Mouse (Mus musculus): Measurements from ENCODE around the gene Rhot1. TPM values are rescaled to one million over a fixed set of nuclear protein-coding genes. Genes with fewer than 3 reads are reported as not detected.
"Not testable (repeated sequence)": the region's sequence is repeated elsewhere in the genome, so short reads cannot be mapped to it uniquely, and the experiment has no call there.

The Rhot1 gene
- polyA plus RNA-seq, 1 experiment from 2014 or later = 28.4 TPM

DNA sequence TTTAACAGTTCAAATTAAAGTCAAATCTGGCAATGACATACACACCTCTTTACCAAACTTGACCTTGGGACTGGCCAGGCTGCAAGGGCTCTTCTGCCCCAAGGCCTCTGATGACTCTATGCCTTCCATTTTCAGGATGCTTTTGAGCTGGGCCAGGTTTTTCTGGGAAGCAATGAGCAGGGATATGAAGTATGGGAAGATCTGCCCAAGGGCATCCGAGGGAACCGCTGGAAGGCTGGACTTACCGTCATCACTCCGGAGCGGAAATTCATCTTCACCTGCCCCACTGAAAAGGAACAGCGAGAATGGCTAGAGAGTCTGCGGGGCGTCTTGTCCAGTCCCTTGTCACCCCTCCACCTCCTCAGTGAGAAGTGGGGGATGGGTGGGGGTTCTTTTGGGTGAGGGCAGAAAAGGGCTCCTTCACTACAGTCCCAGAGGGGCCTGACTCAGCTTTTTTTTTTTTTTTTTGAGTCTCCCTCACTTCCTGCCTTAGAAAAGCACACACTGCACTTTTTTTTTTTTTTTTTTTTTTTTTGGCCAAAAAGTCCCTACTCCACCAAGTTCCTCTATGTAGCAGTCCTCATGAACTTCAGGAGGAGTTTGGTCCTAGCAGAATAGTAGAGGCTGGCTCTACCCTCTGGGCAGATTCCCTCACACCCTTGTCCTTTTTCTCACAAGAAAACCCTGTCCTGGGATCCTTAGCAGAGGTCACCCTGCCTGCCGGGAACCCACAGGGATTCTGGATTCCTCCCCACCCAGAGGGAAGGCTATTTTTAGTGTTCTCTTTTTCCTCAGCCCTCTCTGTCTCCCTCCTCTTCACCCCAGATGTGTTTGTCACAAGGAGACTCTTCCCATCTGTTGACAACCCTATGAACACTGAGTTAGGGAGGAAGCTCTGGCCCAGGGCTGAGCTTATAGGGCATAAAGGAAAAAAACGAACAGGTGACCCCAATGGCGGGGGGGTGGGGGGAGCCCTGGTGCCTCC is 31.6 kb upstream of the Rhot1 start:
- TF ChIP-seq EP300 (optimal IDR thresholded peaks at IDR 0.05) (no peak), CTCF (IDR thresholded peaks at IDR 0.05; ENCODE audit: low read depth) (no peak)
- Histone ChIP-seq H3K27me3 (ENCODE audit: control insufficient read depth, insufficient read depth, low read length) (no peaks in the 10 kb centered on the region), H3K4me1 (replicated peaks; ENCODE audit: control insufficient read depth, insufficient read depth) (no peaks in the 10 kb centered on the region), H3K9ac (ENCODE audit: low read length) (no peak overlapping the region), H3K36me3 (ENCODE audit: control insufficient read depth, insufficient read depth, low read length) (no peaks in the 10 kb centered on the region), H3K27ac (replicated peaks) (no peak overlapping the region), H3K4me3 (ENCODE audit: low read depth, low read length) (no peak overlapping the region), H3K4me2 (replicated peaks; ENCODE audit: low read depth) (no peak overlapping the region), H3K9me3 (ENCODE audit: control insufficient read depth, low read length) (no peaks in the 10 kb centered on the region)
- no peak for DNase-seq (ENCODE audit: low spot score)
- no peak for ATAC-seq (ENCODE audit: low FRiP score, low TSS enrichment)
- 71% methylated on average over 11 of the region's 11 CpGs for WGBS

DNA sequence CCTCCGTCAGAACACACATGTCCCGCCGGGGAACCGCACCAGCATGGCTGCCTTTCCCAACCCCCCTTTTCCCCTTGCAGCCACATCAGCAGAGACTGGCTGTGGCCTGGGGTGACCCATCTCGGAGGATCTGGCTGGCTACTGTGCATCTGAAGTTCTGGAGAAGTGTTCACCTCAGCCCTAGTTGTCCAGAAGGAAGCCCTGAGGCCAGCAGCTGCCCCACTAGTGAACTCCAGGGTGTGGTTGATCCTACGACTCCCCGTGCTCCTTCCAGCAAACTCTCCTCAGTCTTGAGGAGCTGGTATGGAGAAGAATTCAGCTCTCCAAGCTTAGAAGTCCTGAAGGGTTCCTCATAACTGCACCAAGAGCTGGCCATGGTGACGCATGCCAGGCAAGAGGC is 30.5 kb upstream of the Rhot1 start:
- WGBS = 69% methylated on average over 8 of the region's 8 CpGs
- no peak overlapping the region for H3K9ac ChIP-seq (ENCODE audit: low read length)
- H3K4me3 ChIP-seq (ENCODE audit: low read depth, low read length) = no peak overlapping the region
- H3K9me3 ChIP-seq (ENCODE audit: control insufficient read depth, low read length) = no peaks in the 10 kb centered on the region
- DNase-seq (ENCODE audit: low spot score) (no peak), ATAC-seq (ENCODE audit: low FRiP score, low TSS enrichment) (no peak)
- no peaks in the 10 kb centered on the region for H3K36me3 ChIP-seq (ENCODE audit: control insufficient read depth, insufficient read depth, low read length)
- no peak overlapping the region for H3K27ac ChIP-seq (replicated peaks)
- no peak for TF ChIP-seq EP300 (optimal IDR thresholded peaks at IDR 0.05)
- TF ChIP-seq CTCF (IDR thresholded peaks at IDR 0.05; ENCODE audit: low read depth) = no peak
- no peaks in the 10 kb centered on the region for H3K4me1 ChIP-seq (replicated peaks; ENCODE audit: control insufficient read depth, insufficient read depth)
- H3K27me3 ChIP-seq (ENCODE audit: control insufficient read depth, insufficient read depth, low read length) = no peaks in the 10 kb centered on the region
- H3K4me2 ChIP-seq (replicated peaks; ENCODE audit: low read depth) = no peak overlapping the region

DNA sequence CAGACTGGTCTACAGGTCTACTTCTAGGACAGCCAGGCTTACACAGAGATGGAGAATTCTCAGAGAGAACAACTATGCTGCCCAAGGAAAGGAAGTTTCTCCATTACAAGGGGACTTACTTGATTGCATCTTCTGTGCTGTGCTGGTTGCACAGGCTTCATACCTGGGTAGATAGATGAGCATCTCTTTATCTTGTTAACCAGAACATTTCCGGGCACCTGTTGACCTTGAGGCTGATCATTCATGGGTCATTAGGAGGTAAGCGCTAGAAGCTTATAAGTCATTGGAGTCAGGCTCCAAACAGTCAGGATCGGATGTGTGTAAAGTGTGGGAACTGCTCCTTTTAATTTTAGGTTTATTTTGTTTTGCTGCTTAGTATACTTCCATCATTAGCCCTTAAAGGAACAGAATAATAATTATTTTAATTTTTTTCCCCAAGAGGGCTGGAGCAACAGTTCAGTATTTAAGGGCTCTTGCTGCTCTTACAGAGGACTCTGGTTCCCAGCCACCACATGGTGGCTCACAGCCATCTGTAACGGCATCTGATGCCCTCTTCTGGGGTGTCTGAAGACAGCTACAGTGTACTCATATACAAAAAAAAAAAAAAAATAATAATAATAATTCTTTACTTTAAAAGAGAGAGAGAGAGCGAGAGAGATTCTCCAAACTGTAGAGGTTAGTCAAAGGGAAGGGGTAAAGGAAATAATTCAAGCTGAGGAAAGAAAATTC is 27.6 kb upstream of the Rhot1 start:
- no peak overlapping the region for H3K9ac ChIP-seq (ENCODE audit: low read length)
- no peak for DNase-seq (ENCODE audit: low spot score)
- 67% methylated on average over 5 of the region's 5 CpGs for WGBS
- no peak overlapping the region for H3K4me2 ChIP-seq (replicated peaks; ENCODE audit: low read depth)
- H3K27ac ChIP-seq (replicated peaks) = no peak overlapping the region
- TF ChIP-seq CTCF (IDR thresholded peaks at IDR 0.05; ENCODE audit: low read depth) (no peak; the same call in 1 of the 2 replicates), EP300 (optimal IDR thresholded peaks at IDR 0.05) (no peak)
- ATAC-seq (ENCODE audit: low FRiP score, low TSS enrichment) = no peak
- no peaks in the 10 kb centered on the region for H3K36me3 ChIP-seq (ENCODE audit: control insufficient read depth, insufficient read depth, low read length)
- no peaks in the 10 kb centered on the region for H3K27me3 ChIP-seq (ENCODE audit: control insufficient read depth, insufficient read depth, low read length)
- H3K4me3 ChIP-seq (ENCODE audit: low read depth, low read length) = no peak overlapping the region
- no peaks in the 10 kb centered on the region for H3K9me3 ChIP-seq (ENCODE audit: control insufficient read depth, low read length)
- no peaks in the 10 kb centered on the region for H3K4me1 ChIP-seq (replicated peaks; ENCODE audit: control insufficient read depth, insufficient read depth)

DNA sequence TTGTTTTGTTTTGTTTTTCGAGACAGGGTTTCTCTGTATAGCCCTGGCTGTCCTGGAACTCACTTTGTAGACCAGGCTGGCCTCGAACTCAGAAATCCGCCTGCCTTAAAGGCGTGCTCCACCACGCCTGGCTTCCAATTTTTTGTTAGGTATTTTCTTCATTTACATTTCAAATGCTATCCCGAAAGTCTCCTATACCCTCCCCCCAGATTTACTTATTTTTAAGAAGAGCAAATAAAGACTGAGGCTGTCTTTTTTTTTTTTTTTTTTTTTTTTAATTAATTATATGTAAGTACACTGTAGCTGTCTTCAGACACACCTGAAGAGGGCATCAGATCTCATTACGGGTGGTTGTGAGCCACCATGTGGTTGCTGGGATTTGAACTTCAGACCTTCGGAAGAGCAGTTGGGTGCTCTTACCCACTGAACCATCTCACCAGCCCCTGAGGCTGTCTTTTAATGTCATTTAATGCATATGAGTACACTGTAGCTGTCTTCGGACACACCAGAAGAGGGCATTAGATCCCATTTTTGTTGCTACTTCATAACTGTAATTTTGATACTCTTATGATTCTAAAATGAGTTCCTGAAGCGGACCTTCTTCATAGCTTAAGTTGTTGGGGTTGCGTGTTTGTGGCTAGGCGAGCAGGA is 25.6 kb upstream of the Rhot1 start:
- H3K9me3 ChIP-seq (ENCODE audit: control insufficient read depth, low read length); H3K36me3 ChIP-seq (ENCODE audit: control insufficient read depth, insufficient read depth, low read length); H3K27me3 ChIP-seq (ENCODE audit: control insufficient read depth, insufficient read depth, low read length); H3K4me1 ChIP-seq (replicated peaks; ENCODE audit: control insufficient read depth, insufficient read depth); DNase-seq (ENCODE audit: low spot score): not testable (repeated sequence)
- H3K9ac ChIP-seq (ENCODE audit: low read length) = peak overlapping the region; percentile 92
- peak overlapping the region; percentile 87 for H3K4me3 ChIP-seq (ENCODE audit: low read depth, low read length)
- ATAC-seq (ENCODE audit: low FRiP score, low TSS enrichment) = peak; percentile 73
- WGBS = 45% methylated on average over 11 of the region's 12 CpGs
- TF ChIP-seq CTCF (IDR thresholded peaks at IDR 0.05; ENCODE audit: low read depth) = peak; percentile 58
- H3K27ac ChIP-seq (replicated peaks) = peak overlapping the region; percentile 95; the same call in 1 of the 2 replicates
- peak overlapping the region; percentile 86 for H3K4me2 ChIP-seq (replicated peaks; ENCODE audit: low read depth)

DNA sequence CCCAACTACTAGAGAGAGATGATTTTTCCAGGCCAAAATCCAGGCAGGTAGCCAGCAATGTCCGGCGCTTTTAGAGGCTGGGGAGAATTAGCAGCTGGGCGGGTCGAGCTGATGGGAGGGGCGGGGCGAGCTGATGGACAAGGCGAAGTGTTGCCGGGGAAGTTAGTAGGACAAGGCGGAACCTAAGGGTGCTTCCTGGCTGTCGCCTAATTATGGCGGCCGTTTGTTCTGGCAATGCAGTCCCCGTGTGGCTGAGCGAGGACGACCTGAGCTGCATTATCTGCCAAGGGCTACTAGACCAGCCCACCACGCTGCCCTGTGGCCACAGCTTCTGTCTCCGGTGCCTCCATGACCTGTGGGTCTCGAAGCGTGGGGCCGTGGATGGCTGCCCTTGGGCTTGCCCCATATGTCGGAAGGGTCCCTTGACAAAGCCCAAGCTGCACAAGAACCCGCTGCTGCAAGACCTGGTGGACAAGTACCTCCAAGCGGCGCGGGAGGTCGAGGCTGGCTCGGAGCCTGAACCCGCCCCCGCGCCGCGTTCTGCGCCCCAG is 25.0 kb upstream of the Rhot1 start, which contains the start of gene Rnf135:
Rnf135 (plus strand) TSS at position 147 of the 551 bp plus-strand sequence.
- Histone ChIP-seq H3K27me3 (ENCODE audit: control insufficient read depth, insufficient read depth, low read length) (no peaks in the 10 kb centered on the region), H3K9me3 (ENCODE audit: control insufficient read depth, low read length) (no peaks in the 10 kb centered on the region), H3K4me1 (replicated peaks; ENCODE audit: control insufficient read depth, insufficient read depth) (no peaks in the 10 kb centered on the region), H3K9ac (ENCODE audit: low read length) (peak within 1 kb of the TSS; percentile 92), H3K36me3 (ENCODE audit: control insufficient read depth, insufficient read depth, low read length) (no peaks in the 10 kb centered on the region; the same call in 1 of the 2 replicates), H3K27ac (replicated peaks) (peak within 1 kb of the TSS; percentile 95), H3K4me2 (replicated peaks; ENCODE audit: low read depth) (peak within 1 kb of the TSS; percentile 86), H3K4me3 (ENCODE audit: low read depth, low read length) (peak within 1 kb of the TSS; percentile 87)
- 2% methylated on average over 32 of the region's 33 CpGs for WGBS
- TF ChIP-seq CTCF (IDR thresholded peaks at IDR 0.05; ENCODE audit: low read depth) (no peak), EP300 (optimal IDR thresholded peaks at IDR 0.05) (no peak)
- DNase-seq (ENCODE audit: low spot score) (peak; percentile 94), ATAC-seq (ENCODE audit: low FRiP score, low TSS enrichment) (peak; percentile 97)
